Mouse (Mus musculus): ENCODE results near the gene Kcnj3. TPM values are rescaled to one million over a fixed set of nuclear protein-coding genes. Genes with fewer than 3 reads are reported as not detected.

The Kcnj3 gene
- total RNA-seq, 1 experiment: 5.1 TPM

- no peaks in the 10 kb centered on the region for H3K9me3 ChIP-seq (ENCODE audit: control insufficient read depth, insufficient read depth, low read depth, low read length)
- no peak overlapping the region for H3K27ac ChIP-seq (ENCODE audit: insufficient read depth, low read depth, low read length, poor library complexity, severe bottlenecking)
- no peaks in the 10 kb centered on the region for H3K36me3 ChIP-seq (ENCODE audit: control insufficient read depth, insufficient read depth, low read length, poor library complexity, severe bottlenecking)
- in situ Hi-C loops (cut with MboI; ENCODE audit: low sequenced_read_pairs in 2 of 2, unreplicated experiment in 2 of 2): no loop called here
- H3K4me1 ChIP-seq (ENCODE audit: control insufficient read depth in 2 of 2, insufficient read depth in 2 of 2, low read length in 2 of 2, poor library complexity in 1 of 2): no peaks in the 10 kb centered on the region
- DNase-seq (ENCODE audit: low read depth, low spot score): no peak
- TF ChIP-seq HCFC1 (IDR thresholded peaks at IDR 0.05; ENCODE audit: borderline replicate concordance, insufficient read depth, low read length) (no peak), ZNF384 (IDR thresholded peaks at IDR 0.05; ENCODE audit: low read depth, low read length) (no peak), MAFK (IDR thresholded peaks at IDR 0.05; ENCODE audit: insufficient read depth, low read depth, low read length) (no peak), CHD2 (IDR thresholded peaks at IDR 0.05; ENCODE audit: low read depth, low read length) (no peak), ZC3H11A (IDR thresholded peaks at IDR 0.05; ENCODE audit: borderline replicate concordance, low read depth, low read length) (no peak)
- H3K9ac ChIP-seq (ENCODE audit: insufficient read depth, low read depth, low read length, poor library complexity, severe bottlenecking): no peak overlapping the region
- no peak overlapping the region for H3K4me3 ChIP-seq (ENCODE audit: insufficient read depth in 1 of 2, low read depth in 1 of 2, low read length in 2 of 2, poor library complexity in 1 of 2, severe bottlenecking in 1 of 2)
These were observed 33.4 kb downstream of the Kcnj3 start for GRCm38 (mm10) chr2:55469141-55469540.

- no peaks in the 10 kb centered on the region for H3K36me3 ChIP-seq (ENCODE audit: control insufficient read depth, insufficient read depth, low read length, poor library complexity, severe bottlenecking)
- H3K4me3 ChIP-seq (ENCODE audit: insufficient read depth in 1 of 2, low read depth in 1 of 2, low read length in 2 of 2, poor library complexity in 1 of 2, severe bottlenecking in 1 of 2): no peak overlapping the region
- H3K27ac ChIP-seq (ENCODE audit: insufficient read depth, low read depth, low read length, poor library complexity, severe bottlenecking): no peak overlapping the region
- no peak for TF ChIP-seq HCFC1 (IDR thresholded peaks at IDR 0.05; ENCODE audit: borderline replicate concordance, insufficient read depth, low read length)
- no peak for TF ChIP-seq ZC3H11A (IDR thresholded peaks at IDR 0.05; ENCODE audit: borderline replicate concordance, low read depth, low read length)
- TF ChIP-seq ZNF384 (IDR thresholded peaks at IDR 0.05; ENCODE audit: low read depth, low read length): no peak
- TF ChIP-seq MAFK (IDR thresholded peaks at IDR 0.05; ENCODE audit: insufficient read depth, low read depth, low read length): no peak
- TF ChIP-seq CHD2 (IDR thresholded peaks at IDR 0.05; ENCODE audit: low read depth, low read length): no peak
- H3K9ac ChIP-seq (ENCODE audit: insufficient read depth, low read depth, low read length, poor library complexity, severe bottlenecking): no peak overlapping the region
- DNase-seq (ENCODE audit: low read depth, low spot score): no peak
- no peaks in the 10 kb centered on the region for H3K4me1 ChIP-seq (ENCODE audit: control insufficient read depth in 2 of 2, insufficient read depth in 2 of 2, low read length in 2 of 2, poor library complexity in 1 of 2)
- in situ Hi-C loops (cut with MboI; ENCODE audit: low sequenced_read_pairs in 2 of 2, unreplicated experiment in 2 of 2): no loop called here
- no peaks in the 10 kb centered on the region for H3K9me3 ChIP-seq (ENCODE audit: control insufficient read depth, insufficient read depth, low read depth, low read length)
These were observed 34.2 kb downstream of the Kcnj3 start for GRCm38 (mm10) chr2:55470006-55470405.

GRCm38 (mm10) chr2:55479511-55479910 is 43.7 kb downstream of the Kcnj3 start:
- Histone ChIP-seq H3K9ac (ENCODE audit: insufficient read depth, low read depth, low read length, poor library complexity, severe bottlenecking) (no peak overlapping the region), H3K36me3 (ENCODE audit: control insufficient read depth, insufficient read depth, low read length, poor library complexity, severe bottlenecking) (no peaks in the 10 kb centered on the region), H3K27ac (ENCODE audit: insufficient read depth, low read depth, low read length, poor library complexity, severe bottlenecking) (no peak overlapping the region), H3K4me3 (ENCODE audit: insufficient read depth in 1 of 2, low read depth in 1 of 2, low read length in 2 of 2, poor library complexity in 1 of 2, severe bottlenecking in 1 of 2) (no peak overlapping the region), H3K9me3 (ENCODE audit: control insufficient read depth, insufficient read depth, low read depth, low read length) (no peaks in the 10 kb centered on the region), H3K4me1 (ENCODE audit: control insufficient read depth in 2 of 2, insufficient read depth in 2 of 2, low read length in 2 of 2, poor library complexity in 1 of 2) (no peaks in the 10 kb centered on the region)
- DNase-seq (ENCODE audit: low read depth, low spot score): no peak
- in situ Hi-C loops (cut with MboI; ENCODE audit: low sequenced_read_pairs in 2 of 2, unreplicated experiment in 2 of 2): no loop called here
- TF ChIP-seq HCFC1 (IDR thresholded peaks at IDR 0.05; ENCODE audit: borderline replicate concordance, insufficient read depth, low read length): no peak
- TF ChIP-seq ZNF384 (IDR thresholded peaks at IDR 0.05; ENCODE audit: low read depth, low read length): no peak
- no peak for TF ChIP-seq ZC3H11A (IDR thresholded peaks at IDR 0.05; ENCODE audit: borderline replicate concordance, low read depth, low read length)
- no peak for TF ChIP-seq CHD2 (IDR thresholded peaks at IDR 0.05; ENCODE audit: low read depth, low read length)
- TF ChIP-seq MAFK (IDR thresholded peaks at IDR 0.05; ENCODE audit: insufficient read depth, low read depth, low read length): no peak

- DNase-seq (ENCODE audit: low read depth, low spot score): no peak
- Histone ChIP-seq H3K27ac (ENCODE audit: insufficient read depth, low read depth, low read length, poor library complexity, severe bottlenecking) (no peak overlapping the region), H3K9me3 (ENCODE audit: control insufficient read depth, insufficient read depth, low read depth, low read length) (no peaks in the 10 kb centered on the region), H3K4me1 (ENCODE audit: control insufficient read depth in 2 of 2, insufficient read depth in 2 of 2, low read length in 2 of 2, poor library complexity in 1 of 2) (no peaks in the 10 kb centered on the region), H3K36me3 (ENCODE audit: control insufficient read depth, insufficient read depth, low read length, poor library complexity, severe bottlenecking) (no peaks in the 10 kb centered on the region), H3K9ac (ENCODE audit: insufficient read depth, low read depth, low read length, poor library complexity, severe bottlenecking) (no peak overlapping the region), H3K4me3 (ENCODE audit: insufficient read depth in 1 of 2, low read depth in 1 of 2, low read length in 2 of 2, poor library complexity in 1 of 2, severe bottlenecking in 1 of 2) (no peak overlapping the region)
- TF ChIP-seq HCFC1 (IDR thresholded peaks at IDR 0.05; ENCODE audit: borderline replicate concordance, insufficient read depth, low read length) (no peak), ZC3H11A (IDR thresholded peaks at IDR 0.05; ENCODE audit: borderline replicate concordance, low read depth, low read length) (no peak), MAFK (IDR thresholded peaks at IDR 0.05; ENCODE audit: insufficient read depth, low read depth, low read length) (no peak), CHD2 (IDR thresholded peaks at IDR 0.05; ENCODE audit: low read depth, low read length) (no peak), ZNF384 (IDR thresholded peaks at IDR 0.05; ENCODE audit: low read depth, low read length) (no peak)
- in situ Hi-C loops (cut with MboI; ENCODE audit: low sequenced_read_pairs in 2 of 2, unreplicated experiment in 2 of 2): no loop called here
These were observed 44.3 kb downstream of the Kcnj3 start for GRCm38 (mm10) chr2:55479933-55480601.

Measured in ES-E14 (cell line).